ENCODE assay signal across 10 mouse cellular contexts in genomic region chr2:84850407-84851129, GRCm38 (mm10). TPM values are rescaled to one million over a fixed set of nuclear protein-coding genes. Genes with fewer than 3 reads are reported as not detected.
DNase-seq lines count a peak whose midpoint lies in the region; ATAC-seq and TF ChIP-seq lines count a peak whose summit lies in the region.
"Had no signal": no experiment of that assay in that cellular context is flagged by ENCODE, and none has a peak within 500 bp of the region (broad histone marks: within the 10 kb centered on the region; RNA-seq: fewer than 3 reads in every experiment).

No protein-coding gene starts in this region.

- peak overlapping the region; percentile 14; the same call in 1 of the 2 replicates for H3K4me3 ChIP-seq in heart, embryonic 15.5 days
- no peak overlapping the region for H3K4me3 ChIP-seq in lung, postnatal 0 days (ENCODE audit: low read depth, low read length)
- 0 out of 2 replicates have a peak overlapping the region, but pooled peaks have one; percentile 21 for H3K4me3 ChIP-seq in intestine, postnatal 0 days (ENCODE audit: low read depth, low read length)
- H3K4me3 ChIP-seq in stomach, embryonic 14.5 days (ENCODE audit: low read depth, low read length): no peak overlapping the region

- TF ChIP-seq EP300 in lung, postnatal 0 days (IDR thresholded peaks at IDR 0.05): peak; percentile 85

- H3K27me3 ChIP-seq in heart, embryonic 15.5 days: no peaks in the 10 kb centered on the region
- H3K27me3 ChIP-seq in lung, postnatal 0 days (replicated peaks; ENCODE audit: insufficient read depth, low read length): no peaks in the 10 kb centered on the region
- no peaks in the 10 kb centered on the region for H3K27me3 ChIP-seq in intestine, postnatal 0 days (replicated peaks; ENCODE audit: control insufficient read depth, insufficient read depth, low read length)
- H3K27me3 ChIP-seq in stomach, embryonic 14.5 days (ENCODE audit: control insufficient read depth, insufficient read depth, low read length): no peaks in the 10 kb centered on the region

- 58% methylated on average over 7 of the region's 7 CpGs for WGBS in heart, embryonic 15.5 days
- 43% methylated on average over 7 of the region's 7 CpGs for WGBS in lung, postnatal 0 days
- 45% methylated on average over 7 of the region's 7 CpGs for WGBS in intestine, postnatal 0 days
- 43% methylated on average over 7 of the region's 7 CpGs for WGBS in stomach, embryonic 14.5 days

- no peak for DNase-seq in heart, postnatal 4 days
- DNase-seq in lung, postnatal 0 days (ENCODE audit: low spot score): no peak
- DNase-seq in lung, adult 18-20 months: no peak
- DNase-seq in left cerebral cortex, postnatal 25 days (ENCODE audit: low spot score in 2 of 2): no peak
- DNase-seq: thymus, adult 2 months had no signal

- no peaks in the 10 kb centered on the region for H3K9me3 ChIP-seq in heart, embryonic 15.5 days (replicated peaks)
- no peaks in the 10 kb centered on the region for H3K9me3 ChIP-seq in lung, postnatal 0 days (ENCODE audit: low read length)
- no peaks in the 10 kb centered on the region for H3K9me3 ChIP-seq in intestine, postnatal 0 days (ENCODE audit: control insufficient read depth)
- H3K9me3 ChIP-seq in stomach, embryonic 14.5 days (ENCODE audit: control insufficient read depth, low read depth, low read length): no peaks in the 10 kb centered on the region

- intact Hi-C loops in left cerebral cortex, postnatal 25 days (cut with DNase I): no loop called here

- peak overlapping the region; percentile 51 for H3K4me2 ChIP-seq in heart, embryonic 15.5 days
- peak overlapping the region; percentile 38 for H3K4me2 ChIP-seq in lung, postnatal 0 days (replicated peaks; ENCODE audit: low read depth, low read length)
- H3K4me2 ChIP-seq in intestine, postnatal 0 days (replicated peaks; ENCODE audit: low read depth): peak overlapping the region; percentile 61
- peak overlapping the region; percentile 30 for H3K4me2 ChIP-seq in stomach, embryonic 14.5 days (replicated peaks; ENCODE audit: low read depth, low read length)

- H3K4me1 ChIP-seq in heart, embryonic 15.5 days (replicated peaks): peaks cover 23% of the 10 kb centered on the region
- peaks cover 3% of the 10 kb centered on the region; the same call in 1 of the 2 replicates for H3K4me1 ChIP-seq in lung, postnatal 0 days (ENCODE audit: insufficient read depth, low read depth, low read length)
- H3K4me1 ChIP-seq in intestine, postnatal 0 days (replicated peaks; ENCODE audit: control insufficient read depth, insufficient read depth, low read length): peaks cover 3% of the 10 kb centered on the region; the same call in 1 of the 2 replicates
- no peaks in the 10 kb centered on the region for H3K4me1 ChIP-seq in stomach, embryonic 14.5 days (ENCODE audit: control insufficient read depth, insufficient read depth, low read length)

- ATAC-seq in heart, embryonic 15.5 days (replicated peaks; ENCODE audit: insufficient number of reproducible peaks, insufficient read depth, low FRiP score, low read depth): no peak
- peak; percentile 72 for ATAC-seq in lung, postnatal 0 days
- peak; percentile 52 for ATAC-seq in intestine, postnatal 0 days
- no peak for ATAC-seq in stomach, embryonic 14.5 days (ENCODE audit: insufficient number of reproducible peaks, insufficient read depth, low FRiP score, low read depth)
- no peak for ATAC-seq in megakaryocyte-erythroid progenitor cell, adult 5-6 weeks (replicated peaks; ENCODE audit: low FRiP score, low TSS enrichment, poor library complexity, severe bottlenecking)

- no peak for TF ChIP-seq CTCF in lung, postnatal 0 days (IDR thresholded peaks at IDR 0.05)
- no peak for TF ChIP-seq CTCF in intestine, postnatal 0 days (IDR thresholded peaks at IDR 0.05; ENCODE audit: low read depth)

- H3K9ac ChIP-seq in heart, embryonic 15.5 days: no peak overlapping the region
- H3K9ac ChIP-seq in lung, postnatal 0 days (replicated peaks; ENCODE audit: low read depth): no peak overlapping the region
- H3K9ac ChIP-seq in intestine, postnatal 0 days (ENCODE audit: low read depth, low read length): no peak overlapping the region
- no peak overlapping the region for H3K9ac ChIP-seq in stomach, embryonic 14.5 days (replicated peaks; ENCODE audit: low read depth, low read length)

- H3K27ac ChIP-seq in heart, embryonic 15.5 days: no peak overlapping the region
- H3K27ac ChIP-seq in lung, postnatal 0 days (ENCODE audit: low read length): peak overlapping the region; percentile 74
- H3K27ac ChIP-seq in intestine, postnatal 0 days (ENCODE audit: low read depth, low read length): peak overlapping the region; percentile 36; the same call in 1 of the 2 replicates
- no peak overlapping the region for H3K27ac ChIP-seq in stomach, embryonic 14.5 days (ENCODE audit: low read length)

- 0 out of 2 replicates have a peak, but pooled peaks cover 2% of the 10 kb centered on the region for H3K36me3 ChIP-seq in heart, embryonic 15.5 days
- H3K36me3 ChIP-seq in lung, postnatal 0 days (ENCODE audit: insufficient read depth, low read length): no peaks in the 10 kb centered on the region
- H3K36me3 ChIP-seq in intestine, postnatal 0 days (ENCODE audit: control insufficient read depth, insufficient read depth): peaks cover 8% of the 10 kb centered on the region; the same call in 1 of the 2 replicates
- peaks cover 10% of the 10 kb centered on the region; the same call in 1 of the 2 replicates for H3K36me3 ChIP-seq in stomach, embryonic 14.5 days (ENCODE audit: control insufficient read depth, insufficient read depth, low read length)

RNA-seq across cellular contexts. Expression of gene Slc43a1, which starts 11.9 kb away (rescaled TPM):
- 8.6 and 11.5 TPM in 2 replicates for polyA plus RNA-seq in heart, embryonic 15.5 days (2015; fragmentation: Nextera tagmentation; extraction: Ambion mirVana)
- 1 to 10 TPM; 2.1 to 2.7 TPM for total RNA-seq in heart, postnatal 4 days (2021)
- polyA plus RNA-seq in lung, postnatal 0 days (2015; fragmentation: Nextera tagmentation; extraction: Ambion mirVana): 4.9 and 6.6 TPM in 2 replicates
- 3.6 and 4.1 TPM in 2 replicates for polyA plus RNA-seq in intestine, postnatal 0 days (2015; fragmentation: Nextera tagmentation; extraction: Ambion mirVana)
- 19.8 and 21.1 TPM in 2 replicates for polyA plus RNA-seq in stomach, embryonic 14.5 days (2014; fragmentation: Nextera tagmentation; extraction: Ambion mirVana)
- total RNA-seq in megakaryocyte-erythroid progenitor cell, adult 5-6 weeks (2014; fragmentation: Nextera tagmentation): 96.3 and 117 TPM in 2 replicates
- 40.1 and 70.3 TPM in 2 replicates for total RNA-seq in megakaryocyte-erythroid progenitor cell, adult 5-6 weeks (2017)
- under 1 TPM; 0.18 to 0.69 TPM for total RNA-seq in left cerebral cortex, postnatal 25 days (2021)

RNA-seq across cellular contexts. Expression of gene Timm10, which starts 23.8 kb away (rescaled TPM):
- polyA plus RNA-seq in heart, embryonic 15.5 days (2015; fragmentation: Nextera tagmentation; extraction: Ambion mirVana): 76.6 TPM in 2 replicates
- 100 to 1,000 TPM; 107 to 126 TPM for total RNA-seq in heart, postnatal 4 days (2021)
- 24.2 and 28.5 TPM in 2 replicates for polyA plus RNA-seq in lung, postnatal 0 days (2015; fragmentation: Nextera tagmentation; extraction: Ambion mirVana)
- 51.9 and 59.2 TPM in 2 replicates for polyA plus RNA-seq in intestine, postnatal 0 days (2015; fragmentation: Nextera tagmentation; extraction: Ambion mirVana)
- polyA plus RNA-seq in stomach, embryonic 14.5 days (2014; fragmentation: Nextera tagmentation; extraction: Ambion mirVana): 50.2 and 60.2 TPM in 2 replicates
- total RNA-seq in megakaryocyte-erythroid progenitor cell, adult 5-6 weeks (2014; fragmentation: Nextera tagmentation): 91.6 and 94.6 TPM in 2 replicates
- total RNA-seq in megakaryocyte-erythroid progenitor cell, adult 5-6 weeks (2017): 48.9 and 88.0 TPM in 2 replicates
- 10 to 100 TPM; 48.1 to 59.6 TPM for total RNA-seq in left cerebral cortex, postnatal 25 days (2021)

RNA-seq across cellular contexts. Expression of gene Smtnl1, which starts 28.1 kb away (rescaled TPM):
- 0.25 and 0.38 TPM in 2 replicates for polyA plus RNA-seq in heart, embryonic 15.5 days (2015; fragmentation: Nextera tagmentation; extraction: Ambion mirVana)
- total RNA-seq in heart, postnatal 4 days (2021): under 1 TPM; 0.14 TPM
- polyA plus RNA-seq in lung, postnatal 0 days (2015; fragmentation: Nextera tagmentation; extraction: Ambion mirVana): 0.44 and 0.53 TPM in 2 replicates
- polyA plus RNA-seq in intestine, postnatal 0 days (2015; fragmentation: Nextera tagmentation; extraction: Ambion mirVana): 0.46 and 0.81 TPM in 2 replicates
- polyA plus RNA-seq in stomach, embryonic 14.5 days (2014; fragmentation: Nextera tagmentation; extraction: Ambion mirVana): not detected in 2 replicates
- total RNA-seq in megakaryocyte-erythroid progenitor cell, adult 5-6 weeks (2014; fragmentation: Nextera tagmentation): not detected in 2 replicates
- not detected in 2 replicates for total RNA-seq in megakaryocyte-erythroid progenitor cell, adult 5-6 weeks (2017)
- total RNA-seq in left cerebral cortex, postnatal 25 days (2021): not detected
- total RNA-seq: layer of hippocampus, adult 18-20 months had no signal

RNA-seq across cellular contexts. Expression of gene Rtn4rl2, which starts 35.9 kb away (rescaled TPM):
- polyA plus RNA-seq in heart, embryonic 15.5 days (2015; fragmentation: Nextera tagmentation; extraction: Ambion mirVana): 1.9 and 2.1 TPM in 2 replicates
- 1 to 10 TPM; 3.2 to 4.1 TPM for total RNA-seq in heart, postnatal 4 days (2021)
- polyA plus RNA-seq in lung, postnatal 0 days (2015; fragmentation: Nextera tagmentation; extraction: Ambion mirVana): 0.62 and 1.1 TPM in 2 replicates
- 0.98 and 1.0 TPM in 2 replicates for polyA plus RNA-seq in intestine, postnatal 0 days (2015; fragmentation: Nextera tagmentation; extraction: Ambion mirVana)
- polyA plus RNA-seq in stomach, embryonic 14.5 days (2014; fragmentation: Nextera tagmentation; extraction: Ambion mirVana): 0.59 and 0.74 TPM in 2 replicates
- not detected in 2 replicates for total RNA-seq in megakaryocyte-erythroid progenitor cell, adult 5-6 weeks (2014; fragmentation: Nextera tagmentation)
- not detected in 2 replicates for total RNA-seq in megakaryocyte-erythroid progenitor cell, adult 5-6 weeks (2017)
- 100 to 1,000 TPM in 1 of 2 experiments, 10 to 100 TPM in 1; 87.6 to 102 TPM for total RNA-seq in left cerebral cortex, postnatal 25 days (2021)

RNA-seq across cellular contexts. Expression of gene Ube2l6, which starts 51.9 kb away (rescaled TPM):
- polyA plus RNA-seq in heart, embryonic 15.5 days (2015; fragmentation: Nextera tagmentation; extraction: Ambion mirVana): 128 and 145 TPM in 2 replicates
- total RNA-seq in heart, postnatal 4 days (2021): 10 to 100 TPM; 23.1 to 51.0 TPM
- 83.7 and 85.6 TPM in 2 replicates for polyA plus RNA-seq in lung, postnatal 0 days (2015; fragmentation: Nextera tagmentation; extraction: Ambion mirVana)
- polyA plus RNA-seq in intestine, postnatal 0 days (2015; fragmentation: Nextera tagmentation; extraction: Ambion mirVana): 115 and 117 TPM in 2 replicates
- polyA plus RNA-seq in stomach, embryonic 14.5 days (2014; fragmentation: Nextera tagmentation; extraction: Ambion mirVana): 36.2 and 38.0 TPM in 2 replicates
- 37.2 and 56.9 TPM in 2 replicates for total RNA-seq in megakaryocyte-erythroid progenitor cell, adult 5-6 weeks (2014; fragmentation: Nextera tagmentation)
- 35.3 and 56.3 TPM in 2 replicates for total RNA-seq in megakaryocyte-erythroid progenitor cell, adult 5-6 weeks (2017)
- 1 to 10 TPM; 5.6 to 8.1 TPM for total RNA-seq in left cerebral cortex, postnatal 25 days (2021)

Comparison
In these comparisons a context has a peak if more than half of its experiments do, and no peak if none do; other contexts are left out.
1. ATAC-seq: peak in lung, postnatal 0 days (single experiment) and intestine, postnatal 0 days (single experiment); none in heart, embryonic 15.5 days (single experiment), stomach, embryonic 14.5 days (single experiment) and megakaryocyte-erythroid progenitor cell, adult 5-6 weeks (single experiment).
2. H3K27ac ChIP-seq: peak in lung, postnatal 0 days (single experiment) and intestine, postnatal 0 days (single experiment); none in heart, embryonic 15.5 days (single experiment) and stomach, embryonic 14.5 days (single experiment).
3. H3K4me3 ChIP-seq: peak in heart, embryonic 15.5 days (single experiment) and intestine, postnatal 0 days (single experiment); none in lung, postnatal 0 days (single experiment) and stomach, embryonic 14.5 days (single experiment).
4. Peak in every context shown above with its lines, with median percentiles within 50 percentile points of each other: H3K4me2 ChIP-seq.